Mouse (Mus musculus) left cerebral cortex, postnatal 10 days (tissue): ENCODE measurements around the gene 4933427I04Rik. TPM values are rescaled to one million over a fixed set of nuclear protein-coding genes. Genes with fewer than 3 reads are reported as not detected.

Experiments used
- total RNA-seq, 2 experiments: library from RNA; stranded (reverse); gene quantifications; 2 replicates each; pipeline ENCODE4 v1.2.3; 2021

The 4933427I04Rik gene
- total RNA-seq, 2 experiments from 2014 or later, result not detected

Other genes starting within 250 kb of the 4933427I04Rik start
- 100 to 1,000 TPM; 243 to 256 TPM for gene Macf1, start 175.3 kb upstream of the 4933427I04Rik start, total RNA-seq
- gene Ndufs5, start 141.5 kb upstream of the 4933427I04Rik start, total RNA-seq, result 100 to 1,000 TPM; 174 to 179 TPM
- 10 to 100 TPM; 58.9 to 62.1 TPM for gene Akirin1, start 109.3 kb upstream of the 4933427I04Rik start, total RNA-seq
- 1 to 10 TPM; 1.1 to 1.2 TPM for gene Rhbdl2, start 71.8 kb upstream of the 4933427I04Rik start, total RNA-seq
- gene Mycbp, start 45.2 kb downstream of the 4933427I04Rik start, total RNA-seq, result 10 to 100 TPM; 14.2 to 14.8 TPM
- 10 to 100 TPM; 47.4 to 52.6 TPM for gene Rragc, start 57.8 kb downstream of the 4933427I04Rik start, total RNA-seq
- not detected for gene 4930535I16Rik, start 58.3 kb downstream of the 4933427I04Rik start, total RNA-seq